Mouse (Mus musculus): ENCODE data around the gene Xylt2.

Gene Xylt2

GRCm38 (mm10) chr11:94614603-94615002 lies 62.7 kb downstream of the Xylt2 start:
- no peak for DNase-seq (ENCODE audit: low read depth)

All from c-Kit-positive CD71-positive TER-119-negative erythroid progenitor cells, embryonic 14.5 days (primary cell).